28 mouse cellular contexts compared by ENCODE assay signal in the genomic region with DNA sequence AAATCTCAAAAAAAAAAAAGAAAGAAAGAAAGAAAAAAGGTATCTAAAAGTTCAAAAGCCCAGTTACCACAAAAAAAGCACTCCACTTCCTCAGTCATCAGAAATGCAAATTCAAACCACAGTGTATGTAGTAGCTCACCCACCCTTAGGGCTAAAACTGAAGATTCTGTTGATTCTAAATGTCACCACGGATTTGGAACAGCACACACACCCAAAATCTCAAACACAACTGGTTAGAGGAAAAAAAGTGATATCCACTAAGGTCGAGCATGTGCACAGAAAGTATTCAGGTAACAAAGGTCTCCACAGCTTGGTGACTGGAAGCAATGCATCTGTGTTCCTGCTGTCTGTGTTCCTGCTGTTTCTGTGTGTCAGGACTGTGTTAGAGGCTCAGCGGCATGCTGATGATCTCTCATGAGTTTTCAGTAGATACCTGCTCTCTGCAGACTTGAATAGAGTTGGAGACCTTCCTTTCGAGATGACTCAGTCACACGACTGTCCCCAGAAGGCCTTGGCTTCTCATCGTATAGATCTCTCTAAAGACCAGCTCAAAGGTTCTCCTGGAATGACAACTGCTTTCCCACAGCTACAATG. TPM values are rescaled to one million over a fixed set of nuclear protein-coding genes. Genes with fewer than 3 reads are reported as not detected.
DNase-seq lines count a peak whose midpoint lies in the region; ATAC-seq lines count a peak whose summit lies in the region.
"Had no signal": no experiment of that assay in that cellular context is flagged by ENCODE, and none has a peak within 500 bp of the region (broad histone marks: within the 10 kb centered on the region; RNA-seq: fewer than 3 reads in every experiment).

No protein-coding gene starts in this region.

- DNase-seq in A20 (ENCODE audit: low read depth, low spot score), result peak; percentile 54
- DNase-seq in CD4-positive, CD25-positive, alpha-beta regulatory T cell, adult 2 months (ENCODE audit: low read depth, low spot score), result peak; percentile 64
- peak; percentile 5 for DNase-seq in brain, adult 2 months (ENCODE audit: low read depth, low spot score)
- DNase-seq in cerebellum, postnatal 10 days, result no peak
- no peak for DNase-seq in thymus, postnatal 14 days
- DNase-seq: adrenal gland, adult 8-10 months; cerebellum, adult 9-10 months; embryo, embryonic 11 days; gastrocnemius, postnatal 14 days; heart, adult 18-20 months; heart, postnatal 36 days; kidney, adult 11 months; kidney, postnatal 36 days; lung, postnatal 36 days; retina, postnatal 1 day; right cerebral cortex, postnatal 14 days; thymus, postnatal 25 days had no signal

- no peaks in the 10 kb centered on the region for H3K27me3 ChIP-seq in midbrain, embryonic 16.5 days (ENCODE audit: control insufficient read depth, insufficient read depth, low read depth, low read length)
- H3K27me3 ChIP-seq: embryonic facial prominence, embryonic 12.5 days; hindbrain, embryonic 13.5 days; limb, embryonic 13.5 days; megakaryocyte, embryonic 14.5 days; midbrain, embryonic 12.5 days had no signal

- no peak overlapping the region for H3K4me3 ChIP-seq in midbrain, embryonic 16.5 days (ENCODE audit: low read depth, low read length)
- H3K4me3 ChIP-seq: embryonic facial prominence, embryonic 12.5 days; hindbrain, embryonic 13.5 days; layer of hippocampus, adult 2 months; limb, embryonic 13.5 days; megakaryocyte, embryonic 14.5 days; midbrain, embryonic 12.5 days had no signal

- H3K9ac ChIP-seq in midbrain, embryonic 16.5 days (ENCODE audit: low read depth, low read length), result no peak overlapping the region
- H3K9ac ChIP-seq: embryonic facial prominence, embryonic 12.5 days; hindbrain, embryonic 13.5 days; limb, embryonic 13.5 days; midbrain, embryonic 12.5 days had no signal

- H3K4me1 ChIP-seq in midbrain, embryonic 16.5 days (ENCODE audit: control insufficient read depth, insufficient read depth, low read length), result no peaks in the 10 kb centered on the region
- H3K4me1 ChIP-seq: embryonic facial prominence, embryonic 12.5 days; hindbrain, embryonic 13.5 days; limb, embryonic 13.5 days; megakaryocyte, embryonic 14.5 days; midbrain, embryonic 12.5 days had no signal

- H3K36me3 ChIP-seq in midbrain, embryonic 16.5 days (ENCODE audit: control insufficient read depth, insufficient read depth, low read length), result no peaks in the 10 kb centered on the region
- H3K36me3 ChIP-seq: embryonic facial prominence, embryonic 12.5 days; hindbrain, embryonic 13.5 days; limb, embryonic 13.5 days; midbrain, embryonic 12.5 days had no signal

- peak; percentile 70; the same call in 1 of the 2 replicates for ATAC-seq in neutrophil, adult 5-6 weeks (ENCODE audit: extremely low read depth, insufficient number of reproducible peaks, low FRiP score, poor library complexity, severe bottlenecking)
- no peak for ATAC-seq in midbrain, embryonic 16.5 days
- ATAC-seq: forebrain, embryonic 14.5 days had no signal

- 79% methylated on average over 6 of the region's 6 CpGs for WGBS in midbrain, embryonic 16.5 days

- H3K4me2 ChIP-seq in midbrain, embryonic 16.5 days (ENCODE audit: low read length), result no peak overlapping the region
- H3K4me2 ChIP-seq: embryonic facial prominence, embryonic 12.5 days; heart, embryonic 11.5 days; hindbrain, embryonic 13.5 days; limb, embryonic 13.5 days; liver, embryonic 11.5 days; midbrain, embryonic 12.5 days had no signal

- no peak overlapping the region for H3K27ac ChIP-seq in midbrain, embryonic 16.5 days (ENCODE audit: low read length)
- H3K27ac ChIP-seq: embryonic facial prominence, embryonic 12.5 days; hindbrain, embryonic 13.5 days; layer of hippocampus, adult 2 months; limb, embryonic 13.5 days; midbrain, embryonic 12.5 days had no signal

- H3K9me3 ChIP-seq in midbrain, embryonic 16.5 days (replicated peaks; ENCODE audit: control insufficient read depth, low read length, poor library complexity, severe bottlenecking), result no peaks in the 10 kb centered on the region
- H3K9me3 ChIP-seq: embryonic facial prominence, embryonic 12.5 days; hindbrain, embryonic 13.5 days; limb, embryonic 13.5 days; megakaryocyte, embryonic 14.5 days; midbrain, embryonic 12.5 days had no signal

RNA-seq across cellular contexts. Expression of gene Ildr1, which starts 9.4 kb away (rescaled TPM):
- total RNA-seq in neutrophil, adult 5-6 weeks (2017), result 3.8 and 4.4 TPM in 2 replicates
- polyA plus RNA-seq in midbrain, embryonic 16.5 days (2015; fragmentation: Nextera tagmentation; extraction: Ambion mirVana), result 0.48 and 0.64 TPM in 2 replicates
- total RNA-seq: adrenal gland, adult 8-10 months; heart, postnatal 36 days had no signal
- polyA plus RNA-seq: forebrain, embryonic 14.5 days; heart, embryonic 11.5 days; liver, embryonic 11.5 days; midbrain, embryonic 12.5 days had no signal

RNA-seq across cellular contexts. Expression of gene Cd86, which starts 18.5 kb away (rescaled TPM):
- total RNA-seq in neutrophil, adult 5-6 weeks (2017), result 50.7 and 56.0 TPM in 2 replicates
- 1.1 and 1.7 TPM in 2 replicates for polyA plus RNA-seq in midbrain, embryonic 16.5 days (2015; fragmentation: Nextera tagmentation; extraction: Ambion mirVana)

Comparison
In these comparisons a context has a peak if more than half of its experiments do, and no peak if none do; other contexts are left out.
1. DNase-seq: peak in A20 (single experiment), CD4-positive, CD25-positive, alpha-beta regulatory T cell, adult 2 months (single experiment) and brain, adult 2 months (single experiment); none in cerebellum, postnatal 10 days (0 of 2) and thymus, postnatal 14 days (single experiment).